Mouse (Mus musculus): ENCODE data around the gene Hectd1. TPM values are rescaled to one million over a fixed set of nuclear protein-coding genes. Genes with fewer than 3 reads are reported as not detected.

Gene Hectd1
- total and polyA plus RNA-seq, 2 experiments from 2014 or later, result 28.0 to 67.1 TPM

- ATAC-seq, result no peak
- 49% methylated on average over 6 of the region's 6 CpGs for WGBS
- no peaks in the 10 kb centered on the region for H3K9me3 ChIP-seq (ENCODE audit: low read length)
Observed at GRCm38 (mm10) chr12:51744957-51745356, 84.4 kb downstream of the Hectd1 start.

GRCm38 (mm10) chr12:51741690-51742089 is 87.6 kb downstream of the Hectd1 start:
- H3K4me2 ChIP-seq (ENCODE audit: low read depth, low read length), result no peak overlapping the region
- no peak overlapping the region for H3K9ac ChIP-seq (replicated peaks; ENCODE audit: low read length)
- peak; percentile 42 for DNase-seq (ENCODE audit: low spot score)
- peak; percentile 77 for TF ChIP-seq CTCF (IDR thresholded peaks at IDR 0.05; ENCODE audit: low read depth)
- 0 out of 2 replicates have a peak, but pooled peaks have one; percentile 10 for ATAC-seq
- 85% methylated on average over 6 of the region's 6 CpGs for WGBS
- peaks cover 30% of the 10 kb centered on the region for H3K36me3 ChIP-seq (ENCODE audit: insufficient read depth, low read length)
- H3K27ac ChIP-seq, result no peak overlapping the region
- H3K4me3 ChIP-seq (ENCODE audit: low read length), result no peak overlapping the region
- H3K4me1 ChIP-seq (ENCODE audit: insufficient read depth, low read length), result no peaks in the 10 kb centered on the region
- no peaks in the 10 kb centered on the region for H3K27me3 ChIP-seq (ENCODE audit: insufficient read depth, low read length)
- H3K9me3 ChIP-seq (ENCODE audit: low read length), result no peaks in the 10 kb centered on the region

More at GRCm38 (mm10) chr12:51744957-51745356, 84.4 kb downstream of the Hectd1 start:
- Histone ChIP-seq H3K9ac (replicated peaks; ENCODE audit: low read length) (no peak overlapping the region), H3K36me3 (ENCODE audit: insufficient read depth, low read length) (peaks cover 42% of the 10 kb centered on the region), H3K27me3 (ENCODE audit: insufficient read depth, low read length) (no peaks in the 10 kb centered on the region), H3K4me3 (ENCODE audit: low read length) (no peak overlapping the region), H3K4me1 (ENCODE audit: insufficient read depth, low read length) (no peaks in the 10 kb centered on the region), H3K27ac (no peak overlapping the region), H3K4me2 (ENCODE audit: low read depth, low read length) (no peak overlapping the region)
- no peak for TF ChIP-seq CTCF (IDR thresholded peaks at IDR 0.05; ENCODE audit: low read depth)
- no peak for DNase-seq (ENCODE audit: low spot score)

GRCm38 (mm10) chr12:51736807-51737206 is 92.5 kb downstream of the Hectd1 start:
- no peaks in the 10 kb centered on the region for H3K9me3 ChIP-seq (ENCODE audit: low read length)
- WGBS, result 21% methylated on average over 1 of the region's 1 CpGs
- no peaks in the 10 kb centered on the region for H3K4me1 ChIP-seq (ENCODE audit: insufficient read depth, low read length)
- ATAC-seq (no peak), DNase-seq (ENCODE audit: low spot score) (no peak)
- no peak overlapping the region for H3K4me2 ChIP-seq (ENCODE audit: low read depth, low read length)
- H3K27me3 ChIP-seq (ENCODE audit: insufficient read depth, low read length), result no peaks in the 10 kb centered on the region
- H3K27ac ChIP-seq, result no peak overlapping the region
- no peak for TF ChIP-seq CTCF (IDR thresholded peaks at IDR 0.05; ENCODE audit: low read depth)
- no peak overlapping the region for H3K9ac ChIP-seq (replicated peaks; ENCODE audit: low read length)
- no peaks in the 10 kb centered on the region for H3K36me3 ChIP-seq (ENCODE audit: insufficient read depth, low read length)
- no peak overlapping the region for H3K4me3 ChIP-seq (ENCODE audit: low read length)

GRCm38 (mm10) chr12:51736381-51736780 is 93.0 kb downstream of the Hectd1 start:
- no peak for TF ChIP-seq CTCF (IDR thresholded peaks at IDR 0.05; ENCODE audit: low read depth)
- Histone ChIP-seq H3K4me1 (ENCODE audit: insufficient read depth, low read length) (no peaks in the 10 kb centered on the region), H3K27ac (peak overlapping the region; percentile 9; the same call in 1 of the 2 replicates), H3K36me3 (ENCODE audit: insufficient read depth, low read length) (no peaks in the 10 kb centered on the region), H3K4me3 (ENCODE audit: low read length) (no peak overlapping the region), H3K4me2 (ENCODE audit: low read depth, low read length) (no peak overlapping the region), H3K9me3 (ENCODE audit: low read length) (no peaks in the 10 kb centered on the region), H3K27me3 (ENCODE audit: insufficient read depth, low read length) (no peaks in the 10 kb centered on the region), H3K9ac (replicated peaks; ENCODE audit: low read length) (no peak overlapping the region)
- no peak for ATAC-seq
- DNase-seq (ENCODE audit: low spot score), result no peak
- WGBS, result 66% methylated on average over 3 of the region's 3 CpGs

GRCm38 (mm10) chr12:51735840-51736271 is 93.5 kb downstream of the Hectd1 start:
- ATAC-seq, result no peak
- Histone ChIP-seq H3K4me2 (ENCODE audit: low read depth, low read length) (no peak overlapping the region), H3K9ac (replicated peaks; ENCODE audit: low read length) (no peak overlapping the region), H3K4me3 (ENCODE audit: low read length) (no peak overlapping the region), H3K27ac (no peak overlapping the region), H3K4me1 (ENCODE audit: insufficient read depth, low read length) (no peaks in the 10 kb centered on the region), H3K27me3 (ENCODE audit: insufficient read depth, low read length) (no peaks in the 10 kb centered on the region), H3K36me3 (ENCODE audit: insufficient read depth, low read length) (no peaks in the 10 kb centered on the region), H3K9me3 (ENCODE audit: low read length) (no peaks in the 10 kb centered on the region)
- 40% methylated on average over 7 of the region's 7 CpGs for WGBS
- TF ChIP-seq CTCF (IDR thresholded peaks at IDR 0.05; ENCODE audit: low read depth), result no peak
- DNase-seq (ENCODE audit: low spot score), result peak; percentile 7

GRCm38 (mm10) chr12:51734605-51735211 is 94.6 kb downstream of the Hectd1 start:
- no peaks in the 10 kb centered on the region for H3K4me1 ChIP-seq (ENCODE audit: insufficient read depth, low read length)
- WGBS, result 87% methylated on average over 14 of the region's 14 CpGs
- no peak overlapping the region for H3K27ac ChIP-seq
- H3K36me3 ChIP-seq (ENCODE audit: insufficient read depth, low read length), result no peaks in the 10 kb centered on the region; the same call in 1 of the 2 replicates
- no peak overlapping the region for H3K4me3 ChIP-seq (ENCODE audit: low read length)
- H3K4me2 ChIP-seq (ENCODE audit: low read depth, low read length), result no peak overlapping the region
- ATAC-seq, result no peak
- no peaks in the 10 kb centered on the region for H3K9me3 ChIP-seq (ENCODE audit: low read length)
- no peak for DNase-seq (ENCODE audit: low spot score)
- no peaks in the 10 kb centered on the region for H3K27me3 ChIP-seq (ENCODE audit: insufficient read depth, low read length)
- no peak overlapping the region for H3K9ac ChIP-seq (replicated peaks; ENCODE audit: low read length)
- TF ChIP-seq CTCF (IDR thresholded peaks at IDR 0.05; ENCODE audit: low read depth), result no peak

GRCm38 (mm10) chr12:51729827-51730226 is 99.5 kb downstream of the Hectd1 start:
- Histone ChIP-seq H3K9ac (replicated peaks; ENCODE audit: low read length) (no peak overlapping the region), H3K4me2 (ENCODE audit: low read depth, low read length) (no peak overlapping the region), H3K4me3 (ENCODE audit: low read length) (no peak overlapping the region), H3K4me1 (ENCODE audit: insufficient read depth, low read length) (no peaks in the 10 kb centered on the region), H3K9me3 (ENCODE audit: low read length) (no peaks in the 10 kb centered on the region), H3K27me3 (ENCODE audit: insufficient read depth, low read length) (no peaks in the 10 kb centered on the region), H3K27ac (no peak overlapping the region), H3K36me3 (ENCODE audit: insufficient read depth, low read length) (no peaks in the 10 kb centered on the region; the same call in 1 of the 2 replicates)
- DNase-seq (ENCODE audit: low spot score) (no peak), ATAC-seq (no peak)
- TF ChIP-seq CTCF (IDR thresholded peaks at IDR 0.05; ENCODE audit: low read depth), result no peak
- 96% methylated on average over 9 of the region's 9 CpGs for WGBS
